Mouse (Mus musculus) embryonic facial prominence, embryonic 11.5 days (tissue): Measurements from ENCODE around the gene Rad54l. TPM values are rescaled to one million over a fixed set of nuclear protein-coding genes. Genes with fewer than 3 reads are reported as not detected.

Experiments used
- ATAC-seq: fragments of 200-750 bp; cut with Nextera tagmentation; replicated peaks from 2 replicates; pipeline ENCODE4 v1.8.0; 2017; ENCODE audit warnings: low read depth; ENCODE audit not compliant: insufficient number of reproducible peaks, low FRiP score, low TSS enrichment
- DNase-seq: peaks from one replicate; pipeline ENCODE4 v3.0.0-alpha.2; 2015; ENCODE audit warnings: low spot score
- H3K27ac ChIP-seq: fragments of 300-500 bp; sonication (generic); replicated peaks from 2 replicates; pipeline ENCODE4 v1.5.1; 2014; ENCODE audit warnings: mild to moderate bottlenecking, low read depth, low read length, control low read depth
- H3K27me3 ChIP-seq: fragments of 300-500 bp; sonication (generic); 2 replicates; pipeline ENCODE4 v1.6.1; 2014; ENCODE audit warnings: mild to moderate bottlenecking, low read length, moderate library complexity, mixed read lengths; ENCODE audit not compliant: control insufficient read depth, insufficient read depth
- H3K36me3 ChIP-seq: fragments of 300-500 bp; sonication (generic); replicated peaks from 2 replicates; pipeline ENCODE4 v1.6.1; 2014; ENCODE audit warnings: low read depth, mild to moderate bottlenecking, low read length, moderate library complexity, mixed read lengths; ENCODE audit not compliant: control insufficient read depth, insufficient read depth
- H3K4me1 ChIP-seq: fragments of 300-500 bp; sonication (generic); 2 replicates; pipeline ENCODE4 v1.6.1; 2014; ENCODE audit warnings: low read length, mixed read lengths; ENCODE audit not compliant: control insufficient read depth, insufficient read depth
- H3K4me2 ChIP-seq: fragments of 300-500 bp; sonication (generic); 2 replicates; pipeline ENCODE4 v1.6.1; 2014; ENCODE audit warnings: low read depth, mild to moderate bottlenecking, control low read depth, low read length, moderate library complexity
- H3K4me3 ChIP-seq: fragments of 300-500 bp; sonication (generic); 2 replicates; pipeline ENCODE4 v1.5.1; 2014; ENCODE audit warnings: low read depth, low read length, control low read depth
- H3K9ac ChIP-seq: fragments of 300-500 bp; sonication (generic); replicated peaks from 2 replicates; pipeline ENCODE4 v1.6.1; 2014; ENCODE audit warnings: mild to moderate bottlenecking, control low read depth, low read length
- H3K9me3 ChIP-seq: fragments of 300-500 bp; sonication (generic); replicated peaks from 2 replicates; pipeline ENCODE4 v1.6.1; 2016; ENCODE audit warnings: mild to moderate bottlenecking, low read length, inconsistent platforms, mixed read lengths; ENCODE audit not compliant: control insufficient read depth
- WGBS: fragments of 180-500 bp; shearing (Covaris S2); extraction: QIAGEN DNeasy Blood & Tissue Kit; methylation state at CpG from one replicate; pipeline ENCODE4 v1.1.7; 2014; 5-methylcytosine and 5-hydroxymethylcytosine counted together
- polyA plus RNA-seq: library from polyadenylated mRNA; unstranded; fragments of >200 nt; fragmentation: Nextera tagmentation; extraction: Ambion mirVana; gene quantifications from 2 replicates; pipeline ENCODE4 v1.2.1, GENCODE M21; 2014

Rad54l gene
- polyA plus RNA-seq, 1 experiment from 2014 or later: 60.1 TPM

DNA sequence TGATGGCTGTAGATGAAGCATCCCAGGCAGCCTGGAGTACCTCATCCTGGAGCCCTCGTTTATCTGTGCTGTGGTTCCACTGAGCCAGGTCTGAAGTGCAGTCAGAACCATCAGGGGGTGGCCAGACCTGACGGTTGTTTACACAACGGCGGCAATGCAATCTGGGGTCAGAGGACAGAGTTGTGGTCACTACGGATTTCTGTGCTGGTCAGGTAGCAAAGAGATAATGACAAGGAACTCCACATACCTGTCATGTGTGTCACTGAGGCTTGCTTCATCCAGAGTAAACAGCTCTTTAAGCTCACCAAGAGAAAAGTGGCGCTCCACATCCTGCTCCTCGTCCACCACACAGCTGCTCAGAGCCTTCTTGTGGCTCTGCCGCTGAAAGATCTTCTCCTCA is 26.3 kb downstream of the Rad54l start:
- no peaks in the 10 kb centered on the region for H3K9me3 ChIP-seq
- H3K4me1 ChIP-seq: no peaks in the 10 kb centered on the region
- H3K4me3 ChIP-seq: no peak overlapping the region
- no peak for DNase-seq
- H3K27me3 ChIP-seq: no peaks in the 10 kb centered on the region
- WGBS: 86% methylated on average over 8 of the region's 8 CpGs
- no peak overlapping the region for H3K27ac ChIP-seq
- H3K36me3 ChIP-seq: peaks cover 13% of the 10 kb centered on the region
- no peak for ATAC-seq
- no peak overlapping the region for H3K4me2 ChIP-seq
- no peak overlapping the region for H3K9ac ChIP-seq

DNA sequence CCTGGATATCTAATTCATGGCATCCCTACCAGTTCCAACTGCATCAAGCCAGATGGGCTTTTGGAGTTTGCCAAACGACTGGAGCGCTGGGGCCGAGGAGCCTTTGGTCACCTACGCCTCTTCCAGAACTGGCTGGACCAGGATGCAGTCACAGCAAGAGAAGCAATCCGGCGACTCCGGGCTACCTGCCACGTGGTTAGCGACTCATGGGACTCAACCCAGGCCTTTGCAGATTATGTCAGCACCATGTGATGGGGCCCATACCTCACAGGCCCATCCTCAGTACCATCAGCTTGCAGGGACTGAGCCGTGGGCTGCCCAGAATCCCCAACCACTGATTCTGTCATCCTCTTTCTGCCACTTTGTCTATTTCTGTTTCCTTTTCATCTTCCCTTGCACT is 27.2 kb downstream of the Rad54l start:
- Histone ChIP-seq H3K4me2 (no peak overlapping the region), H3K9me3 (no peaks in the 10 kb centered on the region), H3K27me3 (no peaks in the 10 kb centered on the region), H3K27ac (no peak overlapping the region), H3K36me3 (peaks cover 12% of the 10 kb centered on the region), H3K4me1 (no peaks in the 10 kb centered on the region), H3K9ac (no peak overlapping the region), H3K4me3 (no peak overlapping the region)
- 87% methylated on average over 10 of the region's 10 CpGs for WGBS
- no peak for ATAC-seq
- DNase-seq: no peak

GRCm38 (mm10) chr4:116088510-116089249 is 34.8 kb downstream of the Rad54l start:
- 91% methylated on average over 23 of the region's 23 CpGs for WGBS

DNA sequence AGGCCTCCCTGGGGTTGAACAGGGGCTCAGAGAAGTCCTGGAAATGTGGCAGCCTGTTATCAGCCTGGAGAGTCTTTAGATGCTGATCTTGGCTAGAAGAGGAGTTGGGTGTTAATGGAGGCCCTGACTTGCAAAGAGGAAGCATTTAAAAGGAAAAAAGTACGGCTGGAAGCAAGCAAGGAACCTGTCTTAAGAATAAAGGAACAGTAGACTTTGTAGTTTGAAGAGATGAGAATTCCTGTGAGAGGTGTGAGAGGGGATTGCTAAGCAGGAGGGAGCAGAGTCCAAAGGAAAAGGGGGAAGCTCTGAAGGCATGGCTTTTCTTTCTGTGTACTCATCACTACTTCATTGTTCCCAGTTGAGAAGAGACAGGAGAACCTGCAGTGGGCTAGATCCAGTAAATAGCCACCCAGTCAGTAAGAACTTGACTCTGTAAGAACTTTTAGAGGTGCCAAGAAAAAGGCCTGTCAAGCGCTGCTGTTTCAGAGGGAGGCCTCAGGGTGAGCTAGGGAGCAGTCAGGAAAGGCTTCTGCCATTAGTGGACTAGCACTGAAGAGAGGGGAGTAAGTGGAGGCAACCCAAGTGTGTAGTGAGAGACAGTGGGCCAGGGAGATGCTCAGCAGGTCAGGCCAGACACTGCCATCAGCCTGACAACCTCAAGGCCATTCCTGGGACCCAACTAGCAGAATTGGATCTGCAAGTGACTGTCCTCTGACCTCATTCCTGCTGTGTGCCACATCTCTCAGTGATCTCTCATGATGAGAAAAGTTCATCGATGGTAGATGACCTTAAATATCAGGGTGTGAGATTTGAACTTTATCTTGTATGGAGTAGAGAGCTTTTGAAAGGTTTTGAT is 46.0 kb downstream of the Rad54l start:
- H3K27ac ChIP-seq: 0 out of 2 replicates have a peak overlapping the region, but pooled peaks have one; percentile 6

More at GRCm38 (mm10) chr4:116088510-116089249, 34.8 kb downstream of the Rad54l start:
- Histone ChIP-seq H3K9ac (no peak overlapping the region), H3K4me2 (no peak overlapping the region), H3K4me1 (no peaks in the 10 kb centered on the region), H3K27me3 (no peaks in the 10 kb centered on the region), H3K27ac (no peak overlapping the region), H3K9me3 (no peaks in the 10 kb centered on the region), H3K36me3 (peaks cover 11% of the 10 kb centered on the region), H3K4me3 (no peak overlapping the region)
- ATAC-seq (no peak), DNase-seq (no peak)

GRCm38 (mm10) chr4:116076369-116077231 is 46.9 kb downstream of the Rad54l start:
- Histone ChIP-seq H3K4me1 (no peaks in the 10 kb centered on the region), H3K4me2 (peak overlapping the region; percentile 72), H3K9ac (peak overlapping the region; percentile 88), H3K36me3 (peaks cover 6% of the 10 kb centered on the region), H3K27me3 (no peaks in the 10 kb centered on the region), H3K27ac (peak overlapping the region; percentile 97), H3K4me3 (peak overlapping the region; percentile 98), H3K9me3 (no peaks in the 10 kb centered on the region)
- DNase-seq (peak; percentile 47), ATAC-seq (peak; percentile 14)
- WGBS: 3% methylated on average over 37 of the region's 37 CpGs

More for the DNA sequence above, 46.0 kb downstream of the Rad54l start:
- Histone ChIP-seq H3K4me2 (peak overlapping the region; percentile 72), H3K4me3 (peak overlapping the region; percentile 98), H3K36me3 (peaks cover 6% of the 10 kb centered on the region), H3K9ac (peak overlapping the region; percentile 88), H3K9me3 (no peaks in the 10 kb centered on the region), H3K4me1 (no peaks in the 10 kb centered on the region), H3K27me3 (no peaks in the 10 kb centered on the region)
- WGBS: 63% methylated on average over 3 of the region's 3 CpGs
- DNase-seq (no peak), ATAC-seq (no peak)

GRCm38 (mm10) chr4:116075631-116076368 is 47.7 kb downstream of the Rad54l start:
- ATAC-seq: peak; percentile 74

More at GRCm38 (mm10) chr4:116075631-116076368, 47.7 kb downstream of the Rad54l start:
- H3K27ac ChIP-seq: peak overlapping the region; percentile 97
- peaks cover 4% of the 10 kb centered on the region for H3K36me3 ChIP-seq
- no peaks in the 10 kb centered on the region for H3K9me3 ChIP-seq
- H3K4me2 ChIP-seq: peak overlapping the region; percentile 72
- no peaks in the 10 kb centered on the region for H3K27me3 ChIP-seq
- no peaks in the 10 kb centered on the region for H3K4me1 ChIP-seq
- peak; percentile 75 for DNase-seq
- WGBS: under 1% methylated on average over 70 of the region's 77 CpGs
- peak overlapping the region; percentile 88 for H3K9ac ChIP-seq
- peak overlapping the region; percentile 98 for H3K4me3 ChIP-seq
